ENCODE assay signal across 8 mouse cellular contexts in the genomic region with DNA sequence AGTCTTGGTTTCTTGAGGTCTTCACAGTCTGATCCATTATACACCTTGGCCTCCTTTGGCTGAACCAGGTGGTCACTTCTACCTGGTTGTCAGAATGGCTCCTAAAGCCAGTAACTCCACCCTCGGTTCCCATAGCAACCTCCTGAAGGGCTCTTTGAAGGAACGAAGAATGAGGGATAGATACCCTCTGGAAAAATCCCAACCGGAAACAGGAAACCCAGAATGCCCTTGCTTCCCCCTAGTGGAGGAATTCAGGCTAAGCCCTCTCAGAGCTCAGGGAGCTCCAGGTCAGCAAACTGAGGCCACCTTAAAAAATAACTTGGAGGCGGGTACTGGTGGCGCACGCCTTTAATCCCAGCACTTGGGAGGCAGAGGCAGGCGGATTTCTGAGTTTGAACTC. TPM values are rescaled to one million over a fixed set of nuclear protein-coding genes. Genes with fewer than 3 reads are reported as not detected.
DNase-seq lines count a peak whose midpoint lies in the region; ATAC-seq and TF ChIP-seq lines count a peak whose summit lies in the region.

No protein-coding gene starts in this region.

- TF ChIP-seq CTCF in midbrain, postnatal 0 days (IDR thresholded peaks at IDR 0.05), result peak; percentile 53

- no peak overlapping the region for H3K4me2 ChIP-seq in hindbrain, embryonic 11.5 days (replicated peaks; ENCODE audit: low read depth, low read length)
- no peak overlapping the region for H3K4me2 ChIP-seq in hindbrain, embryonic 14.5 days (replicated peaks)
- no peak overlapping the region for H3K4me2 ChIP-seq in kidney, embryonic 14.5 days (replicated peaks; ENCODE audit: low read depth, low read length)
- no peak overlapping the region for H3K4me2 ChIP-seq in midbrain, postnatal 0 days (ENCODE audit: low read depth, low read length, poor library complexity, severe bottlenecking)

- DNase-seq in hindbrain, embryonic 11.5 days (ENCODE audit: low spot score), result peak; percentile 44
- no peak for DNase-seq in hindbrain, embryonic 14.5 days (ENCODE audit: low spot score)
- DNase-seq in embryo, embryonic 10 days (ENCODE audit: low spot score), result peak; percentile 56
- DNase-seq in midbrain, postnatal 0 days (ENCODE audit: low spot score), result peak; percentile 23
- no peak for DNase-seq in layer of hippocampus, postnatal 10 days (ENCODE audit: low spot score in 2 of 2)
- DNase-seq in natural killer cell, adult 2 months (ENCODE audit: low spot score in 2 of 2), result no peak
- no peak for DNase-seq in adrenal gland, postnatal 4 days (ENCODE audit: low spot score in 2 of 2)

- H3K9ac ChIP-seq in hindbrain, embryonic 11.5 days (ENCODE audit: low read depth, low read length), result no peak overlapping the region
- no peak overlapping the region for H3K9ac ChIP-seq in hindbrain, embryonic 14.5 days
- H3K9ac ChIP-seq in kidney, embryonic 14.5 days (ENCODE audit: low read depth, low read length), result no peak overlapping the region
- H3K9ac ChIP-seq in midbrain, postnatal 0 days (replicated peaks; ENCODE audit: low read length, poor library complexity, severe bottlenecking), result no peak overlapping the region

- H3K4me1 ChIP-seq in hindbrain, embryonic 11.5 days (replicated peaks; ENCODE audit: control insufficient read depth, insufficient read depth, low read length), result no peaks in the 10 kb centered on the region
- no peaks in the 10 kb centered on the region; the same call in 1 of the 2 replicates for H3K4me1 ChIP-seq in hindbrain, embryonic 14.5 days (replicated peaks; ENCODE audit: control insufficient read depth, insufficient read depth, low read length)
- H3K4me1 ChIP-seq in kidney, embryonic 14.5 days (ENCODE audit: control insufficient read depth, insufficient read depth, low read length), result peaks cover 19% of the 10 kb centered on the region; the same call in 1 of the 2 replicates
- H3K4me1 ChIP-seq in midbrain, postnatal 0 days (ENCODE audit: insufficient read depth, low read length), result no peaks in the 10 kb centered on the region

- no peak overlapping the region for H3K4me3 ChIP-seq in hindbrain, embryonic 11.5 days (ENCODE audit: low read depth, low read length)
- H3K4me3 ChIP-seq in hindbrain, embryonic 14.5 days (replicated peaks; ENCODE audit: low read length), result no peak overlapping the region
- no peak overlapping the region for H3K4me3 ChIP-seq in kidney, embryonic 14.5 days (ENCODE audit: low read length)
- no peak overlapping the region for H3K4me3 ChIP-seq in midbrain, postnatal 0 days (ENCODE audit: low read depth, low read length)

- 45% methylated on average over 7 of the region's 7 CpGs for WGBS in hindbrain, embryonic 11.5 days
- WGBS in hindbrain, embryonic 14.5 days, result 41% methylated on average over 7 of the region's 7 CpGs
- 41% methylated on average over 7 of the region's 7 CpGs for whole genome bisulfite sequencing in kidney, embryonic 14.5 days
- WGBS in midbrain, postnatal 0 days, result 37% methylated on average over 7 of the region's 7 CpGs

- ATAC-seq in hindbrain, embryonic 11.5 days (ENCODE audit: low FRiP score), result peak; percentile 18; the same call in 1 of the 2 replicates
- ATAC-seq in hindbrain, embryonic 14.5 days (ENCODE audit: low FRiP score), result no peak
- peak; percentile 26; the same call in 1 of the 2 replicates for ATAC-seq in kidney, embryonic 14.5 days (ENCODE audit: low FRiP score, low TSS enrichment)
- ATAC-seq in midbrain, postnatal 0 days (ENCODE audit: low FRiP score), result no peak

- peaks cover 11% of the 10 kb centered on the region; the same call in 1 of the 2 replicates for H3K36me3 ChIP-seq in hindbrain, embryonic 11.5 days (ENCODE audit: control insufficient read depth, insufficient read depth, low read length)
- H3K36me3 ChIP-seq in hindbrain, embryonic 14.5 days (replicated peaks; ENCODE audit: control insufficient read depth, insufficient read depth), result peaks cover 14% of the 10 kb centered on the region; the same call in 1 of the 2 replicates
- H3K36me3 ChIP-seq in kidney, embryonic 14.5 days (ENCODE audit: control insufficient read depth, insufficient read depth, low read length), result peaks cover 37% of the 10 kb centered on the region
- no peaks in the 10 kb centered on the region; the same call in 1 of the 2 replicates for H3K36me3 ChIP-seq in midbrain, postnatal 0 days (ENCODE audit: insufficient read depth, low read length)

- H3K27ac ChIP-seq in hindbrain, embryonic 11.5 days (ENCODE audit: low read depth, low read length), result no peak overlapping the region
- H3K27ac ChIP-seq in hindbrain, embryonic 14.5 days, result no peak overlapping the region
- H3K27ac ChIP-seq in kidney, embryonic 14.5 days (ENCODE audit: low read depth, low read length), result no peak overlapping the region
- no peak overlapping the region for H3K27ac ChIP-seq in midbrain, postnatal 0 days (ENCODE audit: low read depth, low read length)

- H3K27me3 ChIP-seq in hindbrain, embryonic 11.5 days (ENCODE audit: control insufficient read depth, insufficient read depth, low read length), result no peaks in the 10 kb centered on the region
- no peaks in the 10 kb centered on the region for H3K27me3 ChIP-seq in hindbrain, embryonic 14.5 days (ENCODE audit: control insufficient read depth, insufficient read depth, low read length)
- H3K27me3 ChIP-seq in kidney, embryonic 14.5 days (ENCODE audit: control insufficient read depth, insufficient read depth, low read length), result no peaks in the 10 kb centered on the region
- no peaks in the 10 kb centered on the region for H3K27me3 ChIP-seq in midbrain, postnatal 0 days (ENCODE audit: insufficient read depth, low read length)

- H3K9me3 ChIP-seq in hindbrain, embryonic 11.5 days (ENCODE audit: control insufficient read depth, low read length), result no peaks in the 10 kb centered on the region
- H3K9me3 ChIP-seq in hindbrain, embryonic 14.5 days (ENCODE audit: control insufficient read depth, low read length), result no peaks in the 10 kb centered on the region
- H3K9me3 ChIP-seq in kidney, embryonic 14.5 days (ENCODE audit: control insufficient read depth, low read length), result no peaks in the 10 kb centered on the region
- H3K9me3 ChIP-seq in midbrain, postnatal 0 days (ENCODE audit: low read length), result no peaks in the 10 kb centered on the region

RNA-seq across cellular contexts. Expression of a gene that starts 26.3 kb away (rescaled TPM):
- 21.0 and 21.3 TPM in 2 replicates for polyA plus RNA-seq in hindbrain, embryonic 11.5 days (2014; fragmentation: Nextera tagmentation; extraction: Ambion mirVana)
- 8.7 and 9.0 TPM in 2 replicates for polyA plus RNA-seq in hindbrain, embryonic 14.5 days (2014; fragmentation: Nextera tagmentation; extraction: Ambion mirVana)
- polyA plus RNA-seq in kidney, embryonic 14.5 days (2014; fragmentation: Nextera tagmentation; extraction: Ambion mirVana), result 30.9 and 58.9 TPM in 2 replicates
- 14.0 and 16.0 TPM in 2 replicates for total RNA-seq in midbrain, postnatal 0 days (2014; rRNA removed)
- polyA plus RNA-seq in midbrain, postnatal 0 days (2015; fragmentation: Nextera tagmentation; extraction: Ambion mirVana), result 4.7 and 4.9 TPM in 2 replicates
- total RNA-seq in layer of hippocampus, postnatal 10 days (2021), result 1 to 10 TPM; 8.3 to 9.3 TPM
- total RNA-seq in adrenal gland, postnatal 4 days (2021), result 10 to 100 TPM; 88.1 to 89.4 TPM

RNA-seq across cellular contexts. Expression of a gene that starts 42.8 kb away (rescaled TPM):
- 7.1 and 7.5 TPM in 2 replicates for polyA plus RNA-seq in hindbrain, embryonic 11.5 days (2014; fragmentation: Nextera tagmentation; extraction: Ambion mirVana)
- 14.9 and 17.6 TPM in 2 replicates for polyA plus RNA-seq in hindbrain, embryonic 14.5 days (2014; fragmentation: Nextera tagmentation; extraction: Ambion mirVana)
- 5.7 and 8.5 TPM in 2 replicates for polyA plus RNA-seq in kidney, embryonic 14.5 days (2014; fragmentation: Nextera tagmentation; extraction: Ambion mirVana)
- 28.9 and 30.4 TPM in 2 replicates for total RNA-seq in midbrain, postnatal 0 days (2014; rRNA removed)
- polyA plus RNA-seq in midbrain, postnatal 0 days (2015; fragmentation: Nextera tagmentation; extraction: Ambion mirVana), result 27.0 and 27.8 TPM in 2 replicates
- total RNA-seq in layer of hippocampus, postnatal 10 days (2021), result 10 to 100 TPM; 28.8 to 30.7 TPM
- 10 to 100 TPM; 16.3 to 19.4 TPM for total RNA-seq in adrenal gland, postnatal 4 days (2021)

Comparison
In these comparisons a context has a peak if more than half of its experiments do, and no peak if none do; other contexts are left out.
1. ATAC-seq: peak in hindbrain, embryonic 11.5 days (single experiment) and kidney, embryonic 14.5 days (single experiment); none in hindbrain, embryonic 14.5 days (single experiment) and midbrain, postnatal 0 days (single experiment).
2. DNase-seq: peak in hindbrain, embryonic 11.5 days (single experiment), embryo, embryonic 10 days (single experiment) and midbrain, postnatal 0 days (single experiment); none in hindbrain, embryonic 14.5 days (single experiment), layer of hippocampus, postnatal 10 days (0 of 2), natural killer cell, adult 2 months (0 of 2) and adrenal gland, postnatal 4 days (0 of 2).